Mouse (Mus musculus): ENCODE measurements around the gene Dlgap1. TPM values are rescaled to one million over a fixed set of nuclear protein-coding genes. Genes with fewer than 3 reads are reported as not detected.

Dlgap1 gene
- polyA plus RNA-seq, 2 experiments: 4.6 to 4.7 TPM

GRCm38 (mm10) chr17:70507759-70508158, 538.9 kb downstream of the Dlgap1 start:
- no peak overlapping the region for H3K4me2 ChIP-seq (replicated peaks; ENCODE audit: low read depth, low read length, severe bottlenecking)
- DNase-seq (ENCODE audit: low spot score) (no peak), ATAC-seq (ENCODE audit: low FRiP score, low read depth) (peak; percentile 44)
- 36% methylated on average over 4 of the region's 4 CpGs for WGBS
- no peak for TF ChIP-seq POLR2A (IDR thresholded peaks at IDR 0.05; ENCODE audit: borderline replicate concordance, extremely low read depth, insufficient read depth, insufficient read length)
- H3K27ac ChIP-seq (replicated peaks; ENCODE audit: low read depth, low read length): no peak overlapping the region
- H3K36me3 ChIP-seq (ENCODE audit: control insufficient read depth, insufficient read depth, low read length): no peaks in the 10 kb centered on the region
- H3K9me3 ChIP-seq (ENCODE audit: control insufficient read depth, low read length): no peaks in the 10 kb centered on the region
- H3K9ac ChIP-seq (ENCODE audit: low read depth, low read length, severe bottlenecking): no peak overlapping the region
- H3K4me1 ChIP-seq (ENCODE audit: control insufficient read depth, insufficient read depth, low read length): 0 out of 2 replicates have a peak, but pooled peaks cover 2% of the 10 kb centered on the region
- no peak overlapping the region for H3K4me3 ChIP-seq (replicated peaks; ENCODE audit: low read length)
- no peaks in the 10 kb centered on the region for H3K27me3 ChIP-seq (ENCODE audit: control insufficient read depth, insufficient read depth, low read length)

GRCm38 (mm10) chr17:70510441-70510840, 541.6 kb downstream of the Dlgap1 start:
- H3K9me3 ChIP-seq (ENCODE audit: control insufficient read depth, low read length): no peaks in the 10 kb centered on the region
- ATAC-seq (ENCODE audit: low FRiP score, low read depth) (no peak), DNase-seq (ENCODE audit: low spot score) (no peak)
- no peak overlapping the region for H3K4me2 ChIP-seq (replicated peaks; ENCODE audit: low read depth, low read length, severe bottlenecking)
- H3K4me3 ChIP-seq (replicated peaks; ENCODE audit: low read length): no peak overlapping the region
- no peak overlapping the region for H3K27ac ChIP-seq (replicated peaks; ENCODE audit: low read depth, low read length)
- H3K9ac ChIP-seq (ENCODE audit: low read depth, low read length, severe bottlenecking): no peak overlapping the region
- H3K36me3 ChIP-seq (ENCODE audit: control insufficient read depth, insufficient read depth, low read length): no peaks in the 10 kb centered on the region
- H3K27me3 ChIP-seq (ENCODE audit: control insufficient read depth, insufficient read depth, low read length): no peaks in the 10 kb centered on the region
- 0 out of 2 replicates have a peak, but pooled peaks cover 2% of the 10 kb centered on the region for H3K4me1 ChIP-seq (ENCODE audit: control insufficient read depth, insufficient read depth, low read length)
- WGBS: 83% methylated on average over 5 of the region's 5 CpGs
- no peak for TF ChIP-seq POLR2A (IDR thresholded peaks at IDR 0.05; ENCODE audit: borderline replicate concordance, extremely low read depth, insufficient read depth, insufficient read length)

- ATAC-seq (ENCODE audit: low FRiP score, low read depth) (no peak), DNase-seq (ENCODE audit: low spot score) (no peak)
- no peaks in the 10 kb centered on the region for H3K27me3 ChIP-seq (ENCODE audit: control insufficient read depth, insufficient read depth, low read length)
- TF ChIP-seq POLR2A (IDR thresholded peaks at IDR 0.05; ENCODE audit: borderline replicate concordance, extremely low read depth, insufficient read depth, insufficient read length): no peak
- no peaks in the 10 kb centered on the region for H3K36me3 ChIP-seq (ENCODE audit: control insufficient read depth, insufficient read depth, low read length)
- H3K27ac ChIP-seq (replicated peaks; ENCODE audit: low read depth, low read length): no peak overlapping the region
- H3K4me3 ChIP-seq (replicated peaks; ENCODE audit: low read length): no peak overlapping the region
- WGBS: 91% methylated on average over 3 of the region's 3 CpGs
- H3K9ac ChIP-seq (ENCODE audit: low read depth, low read length, severe bottlenecking): no peak overlapping the region
- H3K4me1 ChIP-seq (ENCODE audit: control insufficient read depth, insufficient read depth, low read length): 0 out of 2 replicates have a peak, but pooled peaks cover 2% of the 10 kb centered on the region
- H3K4me2 ChIP-seq (replicated peaks; ENCODE audit: low read depth, low read length, severe bottlenecking): no peak overlapping the region
- H3K9me3 ChIP-seq (ENCODE audit: control insufficient read depth, low read length): no peaks in the 10 kb centered on the region
Observed at GRCm38 (mm10) chr17:70511401-70511800, 542.5 kb downstream of the Dlgap1 start.

- H3K4me1 ChIP-seq (ENCODE audit: control insufficient read depth, insufficient read depth, low read length): no peaks in the 10 kb centered on the region
- no peaks in the 10 kb centered on the region for H3K36me3 ChIP-seq (ENCODE audit: control insufficient read depth, insufficient read depth, low read length)
- 85% methylated on average over 5 of the region's 5 CpGs for WGBS
- H3K9ac ChIP-seq (ENCODE audit: low read depth, low read length, severe bottlenecking): no peak overlapping the region
- DNase-seq (ENCODE audit: low spot score) (no peak), ATAC-seq (ENCODE audit: low FRiP score, low read depth) (no peak)
- no peak overlapping the region for H3K4me2 ChIP-seq (replicated peaks; ENCODE audit: low read depth, low read length, severe bottlenecking)
- H3K27ac ChIP-seq (replicated peaks; ENCODE audit: low read depth, low read length): no peak overlapping the region
- H3K9me3 ChIP-seq (ENCODE audit: control insufficient read depth, low read length): no peaks in the 10 kb centered on the region
- H3K4me3 ChIP-seq (replicated peaks; ENCODE audit: low read length): no peak overlapping the region
- no peaks in the 10 kb centered on the region for H3K27me3 ChIP-seq (ENCODE audit: control insufficient read depth, insufficient read depth, low read length)
- TF ChIP-seq POLR2A (IDR thresholded peaks at IDR 0.05; ENCODE audit: borderline replicate concordance, extremely low read depth, insufficient read depth, insufficient read length): no peak
Observed at GRCm38 (mm10) chr17:70513736-70514135, 544.9 kb downstream of the Dlgap1 start.

- Histone ChIP-seq H3K4me3 (replicated peaks; ENCODE audit: low read length) (no peak overlapping the region), H3K27me3 (ENCODE audit: control insufficient read depth, insufficient read depth, low read length) (no peaks in the 10 kb centered on the region), H3K36me3 (ENCODE audit: control insufficient read depth, insufficient read depth, low read length) (no peaks in the 10 kb centered on the region), H3K9ac (ENCODE audit: low read depth, low read length, severe bottlenecking) (no peak overlapping the region), H3K4me1 (ENCODE audit: control insufficient read depth, insufficient read depth, low read length) (peaks cover 4% of the 10 kb centered on the region), H3K4me2 (replicated peaks; ENCODE audit: low read depth, low read length, severe bottlenecking) (no peak overlapping the region), H3K9me3 (ENCODE audit: control insufficient read depth, low read length) (no peaks in the 10 kb centered on the region), H3K27ac (replicated peaks; ENCODE audit: low read depth, low read length) (no peak overlapping the region)
- ATAC-seq (ENCODE audit: low FRiP score, low read depth): no peak
- 92% methylated on average over 18 of the region's 18 CpGs for WGBS
- no peak for DNase-seq (ENCODE audit: low spot score)
- no peak for TF ChIP-seq POLR2A (IDR thresholded peaks at IDR 0.05; ENCODE audit: borderline replicate concordance, extremely low read depth, insufficient read depth, insufficient read length)
Observed at GRCm38 (mm10) chr17:70516506-70516905, 547.6 kb downstream of the Dlgap1 start.

- WGBS: 76% methylated on average over 12 of the region's 12 CpGs
- no peak for TF ChIP-seq POLR2A (IDR thresholded peaks at IDR 0.05; ENCODE audit: borderline replicate concordance, extremely low read depth, insufficient read depth, insufficient read length)
- Histone ChIP-seq H3K9ac (ENCODE audit: low read depth, low read length, severe bottlenecking) (no peak overlapping the region), H3K4me1 (ENCODE audit: control insufficient read depth, insufficient read depth, low read length) (peaks cover 4% of the 10 kb centered on the region), H3K36me3 (ENCODE audit: control insufficient read depth, insufficient read depth, low read length) (no peaks in the 10 kb centered on the region), H3K4me3 (replicated peaks; ENCODE audit: low read length) (no peak overlapping the region), H3K27me3 (ENCODE audit: control insufficient read depth, insufficient read depth, low read length) (no peaks in the 10 kb centered on the region), H3K9me3 (ENCODE audit: control insufficient read depth, low read length) (no peaks in the 10 kb centered on the region), H3K27ac (replicated peaks; ENCODE audit: low read depth, low read length) (no peak overlapping the region), H3K4me2 (replicated peaks; ENCODE audit: low read depth, low read length, severe bottlenecking) (no peak overlapping the region)
- ATAC-seq (ENCODE audit: low FRiP score, low read depth) (no peak), DNase-seq (ENCODE audit: low spot score) (no peak)
Observed at GRCm38 (mm10) chr17:70517333-70517732, 548.5 kb downstream of the Dlgap1 start.
